Mouse (Mus musculus) hindbrain, embryonic 11.5 days (tissue): ENCODE measurements around the gene Meox2. TPM values are rescaled to one million over a fixed set of nuclear protein-coding genes. Genes with fewer than 3 reads are reported as not detected.

ENCODE experiments used
- ATAC-seq: fragments of 200-750 bp; cut with Nextera tagmentation; 2 replicates; pipeline ENCODE4 v1.8.0; 2017; ENCODE audit warnings: mild to moderate bottlenecking, moderate TSS enrichment, moderate library complexity; ENCODE audit not compliant: low FRiP score
- DNase-seq: peaks from one replicate; pipeline ENCODE4 v3.0.0-alpha.2; 2015; ENCODE audit warnings: low spot score
- H3K27ac ChIP-seq: fragments of 300-500 bp; sonication (generic); 2 replicates; pipeline ENCODE4 v1.5.1; 2014; ENCODE audit warnings: mild to moderate bottlenecking, low read depth, low read length
- H3K27me3 ChIP-seq: fragments of 300-500 bp; sonication (generic); 2 replicates; pipeline ENCODE4 v1.6.1; 2014; ENCODE audit warnings: mild to moderate bottlenecking, low read length, moderate library complexity, mixed read lengths; ENCODE audit not compliant: control insufficient read depth, insufficient read depth
- H3K36me3 ChIP-seq: fragments of 300-500 bp; sonication (generic); 2 replicates; pipeline ENCODE4 v1.6.1; 2014; ENCODE audit warnings: mild to moderate bottlenecking, low read length, moderate library complexity, mixed read lengths; ENCODE audit not compliant: control insufficient read depth, insufficient read depth
- H3K4me1 ChIP-seq: fragments of 300-500 bp; sonication (generic); replicated peaks from 2 replicates; pipeline ENCODE4 v1.6.1; 2014; ENCODE audit warnings: low read length, mixed read lengths; ENCODE audit not compliant: control insufficient read depth, insufficient read depth
- H3K4me2 ChIP-seq: fragments of 300-500 bp; sonication (generic); replicated peaks from 2 replicates; pipeline ENCODE4 v1.6.1; 2014; ENCODE audit warnings: mild to moderate bottlenecking, low read depth, low read length
- H3K4me3 ChIP-seq: fragments of 300-500 bp; sonication (generic); 2 replicates; pipeline ENCODE4 v1.5.1; 2014; ENCODE audit warnings: low read depth, low read length
- H3K9ac ChIP-seq: fragments of 300-500 bp; sonication (generic); 2 replicates; pipeline ENCODE4 v1.6.1; 2014; ENCODE audit warnings: low read depth, low read length
- H3K9me3 ChIP-seq: fragments of 300-500 bp; sonication (generic); 2 replicates; pipeline ENCODE4 v1.6.1; 2016; ENCODE audit warnings: low read length; ENCODE audit not compliant: control insufficient read depth
- WGBS: fragments of 180-500 bp; shearing (Covaris S2); extraction: QIAGEN DNeasy Blood & Tissue Kit; methylation state at CpG from one replicate; pipeline ENCODE4 v1.1.7; 2014; 5-methylcytosine and 5-hydroxymethylcytosine counted together
- polyA plus RNA-seq: library from polyadenylated mRNA; unstranded; fragments of >200 nt; fragmentation: Nextera tagmentation; extraction: Ambion mirVana; gene quantifications from 2 replicates; pipeline ENCODE4 v1.2.1, GENCODE M21; 2014

Meox2 gene
- polyA plus RNA-seq, 1 experiment from 2014 or later: 6.8 TPM

- DNase-seq (no peak), ATAC-seq (no peak)
- Histone ChIP-seq H3K9ac (no peak overlapping the region), H3K4me1 (no peaks in the 10 kb centered on the region), H3K4me2 (no peak overlapping the region), H3K36me3 (no peaks in the 10 kb centered on the region), H3K27me3 (no peaks in the 10 kb centered on the region), H3K4me3 (no peak overlapping the region), H3K9me3 (no peaks in the 10 kb centered on the region), H3K27ac (no peak overlapping the region)
- 70% methylated on average over 5 of the region's 5 CpGs for WGBS
Observed at GRCm38 (mm10) chr12:37188940-37189488, 80.7 kb downstream of the Meox2 start.

Other genes with a start within 250 kb of the Meox2 start
- 0.33 and 0.71 TPM in 2 replicates for gene Agmo, start 133.1 kb downstream of the Meox2 start, polyA plus RNA-seq